Mouse (Mus musculus) monocyte, adult 5-6 weeks (primary cell): Measurements from ENCODE around the gene Erh. TPM values are rescaled to one million over a fixed set of nuclear protein-coding genes. Genes with fewer than 3 reads are reported as not detected.

Experiments used
- total RNA-seq: library from RNA; stranded (forward); fragments of 200-1000, 200-491, 200-594 nt; gene quantifications from 3 replicates; pipeline ENCODE4 v1.2.3, GENCODE M21; 2017

Erh gene
- total RNA-seq, 1 experiment from 2014 or later = 31.5 TPM

Other genes starting within 250 kb of the Erh start
- gene Dcaf5, start 207.7 kb downstream of the Erh start, total RNA-seq = 33.3 to 49.8 TPM (median 34.8 TPM) in 3 replicates
- gene Exd2, start 181.2 kb downstream of the Erh start, total RNA-seq = 29.2 to 48.5 TPM (median 31.7 TPM) in 3 replicates
- not detected in 3 replicates for gene Galnt16, start 126.1 kb downstream of the Erh start, total RNA-seq
- 7.9 to 18.9 TPM (median 8.6 TPM) in 3 replicates for gene Slc39a9, start 458 bp downstream of the Erh start, total RNA-seq
- gene Plekhd1, start 48.2 kb upstream of the Erh start, total RNA-seq = not detected in 3 replicates
- gene Ccdc177, start 116.3 kb upstream of the Erh start, total RNA-seq = not detected in 3 replicates
- 49.0 to 81.1 TPM (median 52.5 TPM) in 3 replicates for gene Susd6, start 146.2 kb upstream of the Erh start, total RNA-seq